Mouse (Mus musculus): ENCODE data around the gene Gas7. TPM values are rescaled to one million over a fixed set of nuclear protein-coding genes. Genes with fewer than 3 reads are reported as not detected.

The Gas7 gene
- total and polyA plus RNA-seq, 3 experiments = 0.44 TPM; not detected in 2

DNA sequence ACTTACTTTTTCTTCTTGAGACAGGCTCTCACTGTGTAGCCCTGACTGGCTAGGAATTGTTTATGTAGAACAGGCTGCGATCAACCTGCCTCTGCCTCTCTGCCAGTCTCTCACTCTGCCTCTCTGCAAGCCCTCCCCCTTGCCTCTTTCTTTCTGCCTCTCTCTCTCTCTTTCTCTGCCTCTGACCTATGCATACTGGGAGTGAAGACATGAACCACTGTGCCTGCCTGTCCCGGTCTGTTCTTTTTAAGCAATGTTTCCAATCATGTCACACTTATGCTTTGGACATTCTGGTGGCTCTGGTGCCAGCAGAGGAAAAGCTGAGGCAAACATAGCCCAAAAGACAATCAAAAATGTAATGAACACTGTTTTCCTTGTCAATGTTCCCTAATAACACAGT is 69.5 kb downstream of the Gas7 start:
- H3K9me3 ChIP-seq (replicated peaks) = peaks cover 73% of the 10 kb centered on the region
- ATAC-seq (ENCODE audit: extremely low read depth, insufficient number of reproducible peaks, low FRiP score, poor library complexity, severe bottlenecking) = no peak
- no peak overlapping the region for H3K4me3 ChIP-seq (ENCODE audit: low read depth, low read length)
- H3K4me1 ChIP-seq (ENCODE audit: insufficient read depth, low read depth, low read length) = no peaks in the 10 kb centered on the region
- no peaks in the 10 kb centered on the region for H3K36me3 ChIP-seq (replicated peaks)
- no peaks in the 10 kb centered on the region for H3K27me3 ChIP-seq (ENCODE audit: insufficient read depth, low read length)
- TF ChIP-seq POLR2AphosphoS5 (IDR thresholded peaks at IDR 0.05; ENCODE audit: insufficient replicate concordance, low read depth, low read length) (no peak), CTCF (IDR thresholded peaks at IDR 0.05; ENCODE audit: low read depth, low read length) (no peak), TAL1 (conservative IDR thresholded peaks at IDR 0.05; ENCODE audit: low read depth, low read length) (no peak), GATA1 (IDR thresholded peaks at IDR 0.05; ENCODE audit: borderline replicate concordance, low read length) (no peak), GATA2 (IDR thresholded peaks at IDR 0.05; ENCODE audit: borderline replicate concordance, low read depth, low read length) (no peak)
- DNase-seq (ENCODE audit: low spot score) = no peak

DNA sequence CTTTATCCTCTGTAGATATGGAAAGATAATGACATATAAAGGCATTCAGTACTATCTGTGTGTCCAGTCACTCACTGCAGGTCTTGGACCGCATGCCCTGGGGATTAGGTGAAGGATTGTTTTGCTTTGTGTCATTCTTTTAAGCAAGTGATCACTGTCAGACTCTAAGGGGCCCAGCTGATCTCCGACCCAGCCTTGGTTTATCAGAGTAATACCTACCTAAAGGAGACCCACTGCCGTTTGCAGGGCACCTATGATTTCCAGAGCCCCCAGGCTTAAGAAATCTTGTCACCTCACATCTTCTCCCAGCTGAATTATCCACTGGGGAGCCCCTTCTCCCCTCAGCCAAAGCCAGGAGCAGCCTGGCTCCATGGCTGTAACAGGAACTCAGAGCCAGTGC is 70.6 kb downstream of the Gas7 start:
- TF ChIP-seq CTCF (IDR thresholded peaks at IDR 0.05; ENCODE audit: low read depth, low read length) = no peak
- no peak for TF ChIP-seq GATA2 (IDR thresholded peaks at IDR 0.05; ENCODE audit: borderline replicate concordance, low read depth, low read length)
- no peak for TF ChIP-seq POLR2AphosphoS5 (IDR thresholded peaks at IDR 0.05; ENCODE audit: insufficient replicate concordance, low read depth, low read length)
- TF ChIP-seq GATA1 (IDR thresholded peaks at IDR 0.05; ENCODE audit: borderline replicate concordance, low read length) = no peak
- TF ChIP-seq TAL1 (conservative IDR thresholded peaks at IDR 0.05; ENCODE audit: low read depth, low read length) = no peak
- Histone ChIP-seq H3K9me3 (replicated peaks) (peaks cover 74% of the 10 kb centered on the region), H3K36me3 (replicated peaks) (no peaks in the 10 kb centered on the region), H3K4me3 (ENCODE audit: low read depth, low read length) (no peak overlapping the region), H3K4me1 (ENCODE audit: insufficient read depth, low read depth, low read length) (no peaks in the 10 kb centered on the region), H3K27me3 (ENCODE audit: insufficient read depth, low read length) (no peaks in the 10 kb centered on the region)
- no peak for DNase-seq (ENCODE audit: low spot score)
- ATAC-seq (ENCODE audit: extremely low read depth, insufficient number of reproducible peaks, low FRiP score, poor library complexity, severe bottlenecking) = no peak

DNA sequence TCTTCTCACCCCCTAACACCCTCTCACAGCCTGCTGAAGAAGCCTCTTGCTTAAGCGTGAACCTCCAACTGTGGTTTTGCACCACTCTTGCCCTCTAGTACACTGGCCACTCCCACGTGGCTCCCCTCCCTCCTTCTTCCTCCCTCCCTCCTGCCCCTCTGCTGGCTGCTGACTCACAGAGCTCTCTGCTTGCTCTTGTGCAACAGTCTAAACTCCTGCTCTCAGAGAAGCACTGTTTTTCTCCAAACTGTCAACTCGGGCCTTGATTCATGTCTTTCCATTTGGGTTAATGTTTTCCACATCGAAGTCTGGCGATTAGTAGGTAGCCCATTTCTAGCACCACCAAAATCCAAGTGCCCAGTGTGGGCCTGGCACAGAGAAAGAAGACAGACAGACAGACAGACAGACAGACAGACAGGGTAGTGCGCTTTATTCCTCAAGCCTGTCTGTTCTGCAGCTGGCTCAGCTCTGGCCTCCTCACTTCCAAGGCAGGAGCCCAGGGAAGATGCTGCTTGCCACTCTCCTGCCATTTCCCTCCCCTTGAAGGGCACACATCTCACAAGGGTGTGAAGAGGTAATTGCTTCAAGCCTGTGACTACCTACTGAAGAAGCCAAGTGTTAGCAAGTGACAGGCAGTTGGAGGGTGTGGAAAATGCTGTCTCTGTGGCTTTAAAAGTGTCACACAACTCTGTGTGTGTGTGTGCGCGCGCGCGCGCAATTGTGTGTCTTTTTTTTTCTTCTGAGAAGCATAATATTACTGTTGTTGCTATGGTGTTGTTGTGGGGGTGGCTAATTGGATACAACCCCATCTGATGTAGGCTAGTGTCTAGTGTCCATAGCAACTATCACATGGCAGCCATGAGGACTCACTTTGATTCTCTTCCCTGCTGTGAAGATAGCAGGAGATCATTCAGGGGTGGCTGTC is 71.6 kb downstream of the Gas7 start:
- H3K4me1 ChIP-seq (ENCODE audit: insufficient read depth, low read depth, low read length) = no peaks in the 10 kb centered on the region
- DNase-seq (ENCODE audit: low spot score) = no peak
- H3K9me3 ChIP-seq (replicated peaks) = peaks cover 73% of the 10 kb centered on the region
- TF ChIP-seq GATA1 (IDR thresholded peaks at IDR 0.05; ENCODE audit: borderline replicate concordance, low read length) (no peak), GATA2 (IDR thresholded peaks at IDR 0.05; ENCODE audit: borderline replicate concordance, low read depth, low read length) (no peak), CTCF (IDR thresholded peaks at IDR 0.05; ENCODE audit: low read depth, low read length) (no peak), TAL1 (conservative IDR thresholded peaks at IDR 0.05; ENCODE audit: low read depth, low read length) (no peak), POLR2AphosphoS5 (IDR thresholded peaks at IDR 0.05; ENCODE audit: insufficient replicate concordance, low read depth, low read length) (no peak)
- H3K27me3 ChIP-seq (ENCODE audit: insufficient read depth, low read length) = no peaks in the 10 kb centered on the region
- no peak overlapping the region for H3K4me3 ChIP-seq (ENCODE audit: low read depth, low read length)
- no peak for ATAC-seq (ENCODE audit: extremely low read depth, insufficient number of reproducible peaks, low FRiP score, poor library complexity, severe bottlenecking)
- H3K36me3 ChIP-seq (replicated peaks) = no peaks in the 10 kb centered on the region

DNA sequence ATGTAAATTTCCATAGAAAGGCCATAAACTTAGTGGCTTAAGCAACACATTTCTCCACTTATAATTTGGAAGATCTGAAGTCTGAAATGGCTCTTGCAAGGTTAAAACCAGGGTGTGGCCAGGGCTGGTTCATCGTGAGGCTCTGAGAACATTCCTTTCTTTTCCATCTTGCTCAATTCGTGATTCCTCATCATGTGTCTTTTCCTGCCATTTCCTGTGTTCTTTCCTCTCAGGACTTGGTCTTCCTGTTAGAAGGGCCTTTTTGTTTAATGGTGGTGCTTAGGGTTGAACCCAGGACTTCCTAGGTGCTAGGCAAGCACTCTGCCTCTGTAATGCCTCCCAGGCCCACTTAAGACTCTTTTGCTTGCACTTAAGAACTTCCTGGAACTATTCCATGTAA is 76.0 kb downstream of the Gas7 start:
- Histone ChIP-seq H3K9me3 (replicated peaks) (peaks cover 66% of the 10 kb centered on the region), H3K4me3 (ENCODE audit: low read depth, low read length) (no peak overlapping the region), H3K27me3 (ENCODE audit: insufficient read depth, low read length) (no peaks in the 10 kb centered on the region), H3K36me3 (replicated peaks) (no peaks in the 10 kb centered on the region), H3K4me1 (ENCODE audit: insufficient read depth, low read depth, low read length) (no peaks in the 10 kb centered on the region)
- TF ChIP-seq TAL1 (conservative IDR thresholded peaks at IDR 0.05; ENCODE audit: low read depth, low read length) = no peak
- no peak for TF ChIP-seq POLR2AphosphoS5 (IDR thresholded peaks at IDR 0.05; ENCODE audit: insufficient replicate concordance, low read depth, low read length)
- no peak for TF ChIP-seq CTCF (IDR thresholded peaks at IDR 0.05; ENCODE audit: low read depth, low read length)
- TF ChIP-seq GATA2 (IDR thresholded peaks at IDR 0.05; ENCODE audit: borderline replicate concordance, low read depth, low read length) = no peak
- no peak for TF ChIP-seq GATA1 (IDR thresholded peaks at IDR 0.05; ENCODE audit: borderline replicate concordance, low read length)
- DNase-seq (ENCODE audit: low spot score) (no peak), ATAC-seq (ENCODE audit: extremely low read depth, insufficient number of reproducible peaks, low FRiP score, poor library complexity, severe bottlenecking) (no peak)

DNA sequence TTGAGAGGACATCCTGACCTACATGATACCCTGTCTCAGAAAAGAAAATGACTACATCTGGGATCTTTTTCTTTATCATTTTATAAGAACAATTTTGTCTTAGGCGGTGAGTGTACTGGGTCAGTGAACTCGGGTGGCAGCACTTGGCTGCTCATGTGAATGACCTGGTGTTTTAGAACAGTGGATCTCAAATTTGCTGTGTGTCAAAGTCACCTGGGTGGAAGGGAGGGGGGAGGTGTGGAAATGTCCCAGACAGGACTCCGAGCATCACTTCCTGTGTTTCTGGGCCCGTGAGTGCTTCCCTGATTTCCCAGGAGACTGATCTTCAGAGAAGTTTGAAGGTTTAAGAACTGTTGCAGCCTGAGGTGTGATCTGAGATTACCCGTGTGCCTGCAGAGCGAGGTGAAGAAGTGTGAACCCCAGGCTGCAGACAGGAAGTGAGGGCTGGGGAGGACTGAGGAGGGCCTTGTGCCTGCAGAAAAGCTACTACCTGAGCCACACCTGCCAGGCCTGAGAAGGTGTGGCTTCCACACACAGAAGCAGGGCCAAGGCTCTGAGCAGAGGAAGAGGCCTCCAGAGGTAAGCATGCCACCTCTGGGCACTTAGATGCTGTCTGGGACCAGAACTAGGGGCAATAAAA is 76.8 kb downstream of the Gas7 start:
- Histone ChIP-seq H3K27me3 (ENCODE audit: insufficient read depth, low read length) (no peaks in the 10 kb centered on the region), H3K4me1 (ENCODE audit: insufficient read depth, low read depth, low read length) (no peaks in the 10 kb centered on the region), H3K9me3 (replicated peaks) (peaks cover 63% of the 10 kb centered on the region), H3K4me3 (ENCODE audit: low read depth, low read length) (no peak overlapping the region), H3K36me3 (replicated peaks) (no peaks in the 10 kb centered on the region)
- no peak for TF ChIP-seq TAL1 (conservative IDR thresholded peaks at IDR 0.05; ENCODE audit: low read depth, low read length)
- DNase-seq (ENCODE audit: low spot score) = no peak
- no peak for ATAC-seq (ENCODE audit: extremely low read depth, insufficient number of reproducible peaks, low FRiP score, poor library complexity, severe bottlenecking)

DNA sequence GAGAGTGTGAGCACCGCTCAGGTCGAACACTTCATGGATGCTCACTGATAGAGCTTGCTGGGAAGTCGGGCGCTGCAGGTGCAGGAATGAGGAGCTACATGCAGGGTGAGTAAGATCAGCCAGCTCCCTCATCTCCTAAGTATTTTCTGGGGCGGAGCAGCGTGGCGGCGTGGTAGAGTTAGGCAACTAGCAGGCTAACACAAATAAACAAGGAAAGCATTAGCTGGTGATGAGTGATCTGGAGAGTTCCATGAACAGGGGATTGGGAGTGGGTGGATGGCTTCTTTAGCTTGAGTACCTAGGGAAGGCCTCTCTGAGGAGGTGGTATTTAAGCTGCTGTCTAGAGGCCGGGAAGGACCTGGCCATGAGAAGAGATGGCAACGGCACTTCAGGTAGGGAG is 77.5 kb downstream of the Gas7 start:
- H3K9me3 ChIP-seq (replicated peaks) = peaks cover 60% of the 10 kb centered on the region
- ATAC-seq (ENCODE audit: extremely low read depth, insufficient number of reproducible peaks, low FRiP score, poor library complexity, severe bottlenecking) = no peak
- no peaks in the 10 kb centered on the region for H3K4me1 ChIP-seq (ENCODE audit: insufficient read depth, low read depth, low read length)
- no peak overlapping the region for H3K4me3 ChIP-seq (ENCODE audit: low read depth, low read length)
- DNase-seq (ENCODE audit: low spot score) = no peak
- TF ChIP-seq GATA1 (IDR thresholded peaks at IDR 0.05; ENCODE audit: borderline replicate concordance, low read length) (no peak), CTCF (IDR thresholded peaks at IDR 0.05; ENCODE audit: low read depth, low read length) (no peak), POLR2AphosphoS5 (IDR thresholded peaks at IDR 0.05; ENCODE audit: insufficient replicate concordance, low read depth, low read length) (no peak), GATA2 (IDR thresholded peaks at IDR 0.05; ENCODE audit: borderline replicate concordance, low read depth, low read length) (no peak), TAL1 (conservative IDR thresholded peaks at IDR 0.05; ENCODE audit: low read depth, low read length) (no peak)
- no peaks in the 10 kb centered on the region for H3K27me3 ChIP-seq (ENCODE audit: insufficient read depth, low read length)
- H3K36me3 ChIP-seq (replicated peaks) = no peaks in the 10 kb centered on the region

All from G1E (cell line).